Mouse (Mus musculus) limb, embryonic 14.5 days (tissue): ENCODE data around the gene Susd4. TPM values are rescaled to one million over a fixed set of nuclear protein-coding genes. Genes with fewer than 3 reads are reported as not detected.

Experiments
- ATAC-seq: fragments of 200-750 bp; cut with Nextera tagmentation; 2 replicates; pipeline ENCODE4 v1.8.0; 2017; ENCODE audit warnings: low read depth, moderate number of reproducible peaks, moderate TSS enrichment; ENCODE audit not compliant: low FRiP score
- DNase-seq: peaks from one replicate; pipeline ENCODE4 v3.0.0-alpha.2; 2015; ENCODE audit warnings: low spot score
- H3K27ac ChIP-seq: fragments of 300-500 bp; sonication (generic); replicated peaks from 2 replicates; pipeline ENCODE4 v1.5.1; 2014; ENCODE audit warnings: low read depth, mild to moderate bottlenecking, low read length, moderate library complexity, mixed read lengths
- H3K27me3 ChIP-seq: fragments of 300-500 bp; sonication (generic); 2 replicates; pipeline ENCODE4 v1.6.1; 2014; ENCODE audit warnings: low read length, mixed read lengths; ENCODE audit not compliant: control insufficient read depth, insufficient read depth
- H3K36me3 ChIP-seq: fragments of 300-500 bp; sonication (generic); 2 replicates; pipeline ENCODE4 v1.6.1; 2014; ENCODE audit warnings: mild to moderate bottlenecking, low read length, moderate library complexity, mixed read lengths; ENCODE audit not compliant: control insufficient read depth, insufficient read depth
- H3K4me1 ChIP-seq: fragments of 300-500 bp; sonication (generic); 2 replicates; pipeline ENCODE4 v1.6.1; 2014; ENCODE audit warnings: antibody characterized with exemption, low read length, mixed read lengths; ENCODE audit not compliant: control insufficient read depth, insufficient read depth
- H3K4me2 ChIP-seq: fragments of 300-500 bp; sonication (generic); replicated peaks from 2 replicates; pipeline ENCODE4 v1.6.1; 2014; ENCODE audit warnings: low read depth, mild to moderate bottlenecking, low read length, moderate library complexity; ENCODE audit not compliant: severe bottlenecking
- H3K4me3 ChIP-seq: fragments of 300-500 bp; sonication (generic); replicated peaks from 2 replicates; pipeline ENCODE4 v1.5.1; 2014; ENCODE audit warnings: low read length
- H3K9ac ChIP-seq: fragments of 300-500 bp; sonication (generic); 2 replicates; pipeline ENCODE4 v1.6.1; 2014; ENCODE audit warnings: mild to moderate bottlenecking, low read depth, low read length, moderate library complexity; ENCODE audit not compliant: severe bottlenecking
- H3K9me3 ChIP-seq: fragments of 300-500 bp; sonication (generic); 2 replicates; pipeline ENCODE4 v1.6.1; 2016; ENCODE audit warnings: low read length; ENCODE audit not compliant: control insufficient read depth
- POLR2A ChIP-seq: fragments of 200-500 bp; IDR thresholded peaks from 2 replicates; pipeline ENCODE4 v1.8.0; 2012; ENCODE audit warnings: inconsistent platforms, mild to moderate bottlenecking, moderate library complexity, borderline replicate concordance; ENCODE audit not compliant: insufficient read depth, insufficient read length; ENCODE audit errors: extremely low read depth
- WGBS: fragments of 180-500 bp; shearing (Covaris S2); extraction: QIAGEN DNeasy Blood & Tissue Kit; methylation state at CpG from one replicate; pipeline ENCODE4 v1.1.7; 2014; 5-methylcytosine and 5-hydroxymethylcytosine counted together
- polyA plus RNA-seq, 2 experiments: library from polyadenylated mRNA; depleted of rRNA in 1 of 2; stranded (reverse) in 1 of 2; unstranded in 1 of 2; fragments of >200 nt; fragmentation: Nextera tagmentation in 1 of 2; extraction: Ambion mirVana in 1 of 2; gene quantifications; 2 replicates each; pipeline versions ENCODE4 v1.2.1 to v1.2.3; 2012 to 2014

The Susd4 gene
- polyA plus RNA-seq, 2 experiments: 14.0 to 17.7 TPM

DNA sequence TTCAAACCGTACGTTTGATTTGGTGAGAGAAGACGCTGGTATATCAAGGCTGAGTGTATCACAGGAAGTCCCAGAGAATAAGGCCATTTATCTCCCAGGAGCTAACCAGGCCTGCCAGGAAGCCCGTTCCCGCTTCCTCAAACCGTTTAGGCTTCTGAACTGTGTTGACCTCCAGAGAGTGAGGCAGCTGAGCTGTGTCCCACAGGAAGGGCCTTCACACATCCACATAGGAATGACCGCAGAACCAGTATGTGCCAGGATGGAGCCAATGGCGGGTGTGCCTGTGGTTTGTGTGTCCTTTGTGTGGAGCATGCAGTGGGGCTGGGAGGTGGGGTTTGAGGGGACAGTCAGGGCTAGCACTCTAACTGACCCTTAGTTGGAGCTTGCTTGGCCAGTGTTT is 117.6 kb downstream of the Susd4 start:
- Histone ChIP-seq H3K9ac (no peak overlapping the region), H3K4me2 (no peak overlapping the region), H3K4me1 (0 out of 2 replicates have a peak, but pooled peaks cover 5% of the 10 kb centered on the region), H3K27ac (no peak overlapping the region), H3K9me3 (0 out of 2 replicates have a peak, but pooled peaks cover 5% of the 10 kb centered on the region), H3K4me3 (no peak overlapping the region), H3K36me3 (no peaks in the 10 kb centered on the region), H3K27me3 (no peaks in the 10 kb centered on the region)
- ATAC-seq: no peak
- no peak for DNase-seq
- no peak for TF ChIP-seq POLR2A
- 82% methylated on average over 8 of the region's 8 CpGs for WGBS

DNA sequence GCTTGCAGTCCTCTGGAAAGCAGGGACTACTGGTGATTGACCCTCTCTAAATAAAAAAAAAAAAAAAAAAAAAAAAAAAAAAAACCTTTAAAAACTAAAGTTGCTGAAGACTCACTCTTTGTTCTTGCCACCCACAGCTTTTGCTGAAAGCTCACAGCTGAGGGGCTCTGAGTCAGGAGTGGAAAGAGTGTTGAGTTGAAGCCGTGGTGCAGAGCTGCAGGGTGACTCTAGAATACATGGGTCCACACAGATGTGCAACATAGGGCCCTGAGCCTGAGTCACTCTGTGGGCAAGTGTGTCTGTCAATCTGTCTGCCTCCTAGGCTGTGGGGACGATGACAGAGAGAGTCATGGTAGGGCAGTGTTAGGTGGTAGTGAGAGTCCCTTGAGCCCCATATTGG is 119.0 kb downstream of the Susd4 start:
- no peak overlapping the region for H3K27ac ChIP-seq
- H3K4me3 ChIP-seq: no peak overlapping the region
- no peak for TF ChIP-seq POLR2A
- 68% methylated on average over 2 of the region's 2 CpGs for WGBS
- no peak for DNase-seq
- no peak for ATAC-seq
- no peaks in the 10 kb centered on the region for H3K27me3 ChIP-seq
- no peak overlapping the region for H3K4me2 ChIP-seq
- 0 out of 2 replicates have a peak, but pooled peaks cover 8% of the 10 kb centered on the region for H3K4me1 ChIP-seq
- H3K36me3 ChIP-seq: no peaks in the 10 kb centered on the region
- H3K9me3 ChIP-seq: 0 out of 2 replicates have a peak, but pooled peaks cover 5% of the 10 kb centered on the region
- H3K9ac ChIP-seq: no peak overlapping the region

DNA sequence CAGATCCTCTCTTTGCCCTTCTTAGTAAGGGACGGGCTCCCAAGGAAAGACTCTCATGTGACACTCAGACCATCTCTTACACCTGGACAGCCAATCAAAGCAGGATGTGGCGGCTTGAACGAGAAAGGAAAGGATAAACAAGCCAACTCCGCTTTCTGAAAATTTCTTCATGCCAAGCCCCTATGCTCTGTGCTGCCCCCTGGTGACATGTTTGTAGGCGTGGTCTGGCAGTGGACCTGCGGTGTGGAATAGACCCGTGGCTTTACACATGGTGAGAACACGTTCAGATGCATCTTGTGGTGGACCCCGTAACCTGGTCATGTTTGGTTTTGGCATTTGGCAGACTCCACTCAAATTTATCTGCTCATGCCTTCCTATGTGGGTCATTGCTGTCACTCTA is 132.0 kb downstream of the Susd4 start:
- no peak overlapping the region for H3K4me3 ChIP-seq
- no peaks in the 10 kb centered on the region for H3K9me3 ChIP-seq
- no peak overlapping the region for H3K4me2 ChIP-seq
- peak; percentile 31 for DNase-seq
- TF ChIP-seq POLR2A: no peak
- no peak overlapping the region for H3K9ac ChIP-seq
- H3K27ac ChIP-seq: no peak overlapping the region
- no peaks in the 10 kb centered on the region for H3K36me3 ChIP-seq
- no peaks in the 10 kb centered on the region for H3K4me1 ChIP-seq
- 60% methylated on average over 9 of the region's 9 CpGs for WGBS
- H3K27me3 ChIP-seq: no peaks in the 10 kb centered on the region
- no peak for ATAC-seq

DNA sequence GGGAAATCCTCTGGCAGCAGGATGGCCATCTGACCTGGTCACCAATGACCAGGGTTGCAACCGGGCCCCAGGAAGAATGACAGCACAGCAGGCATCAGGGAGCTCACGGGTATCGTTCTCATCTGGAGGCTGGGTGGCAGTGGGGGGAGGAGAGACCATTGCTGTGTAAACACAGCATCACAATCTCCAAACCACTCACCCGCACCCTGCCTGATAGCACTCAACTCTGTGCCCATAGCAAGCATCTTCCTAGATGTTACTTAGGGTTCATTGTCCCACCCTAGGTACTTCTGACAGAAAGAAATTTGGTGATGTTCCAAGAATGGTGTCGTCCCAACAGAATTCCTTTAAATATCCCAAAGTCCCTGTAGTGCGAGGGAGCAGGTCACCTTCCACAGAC is 133.4 kb downstream of the Susd4 start:
- 65% methylated on average over 6 of the region's 6 CpGs for WGBS
- Histone ChIP-seq H3K4me2 (no peak overlapping the region), H3K4me1 (no peaks in the 10 kb centered on the region), H3K27me3 (no peaks in the 10 kb centered on the region), H3K9me3 (no peaks in the 10 kb centered on the region), H3K27ac (no peak overlapping the region), H3K4me3 (no peak overlapping the region), H3K9ac (no peak overlapping the region), H3K36me3 (no peaks in the 10 kb centered on the region)
- ATAC-seq: no peak
- TF ChIP-seq POLR2A: no peak
- DNase-seq: no peak

DNA sequence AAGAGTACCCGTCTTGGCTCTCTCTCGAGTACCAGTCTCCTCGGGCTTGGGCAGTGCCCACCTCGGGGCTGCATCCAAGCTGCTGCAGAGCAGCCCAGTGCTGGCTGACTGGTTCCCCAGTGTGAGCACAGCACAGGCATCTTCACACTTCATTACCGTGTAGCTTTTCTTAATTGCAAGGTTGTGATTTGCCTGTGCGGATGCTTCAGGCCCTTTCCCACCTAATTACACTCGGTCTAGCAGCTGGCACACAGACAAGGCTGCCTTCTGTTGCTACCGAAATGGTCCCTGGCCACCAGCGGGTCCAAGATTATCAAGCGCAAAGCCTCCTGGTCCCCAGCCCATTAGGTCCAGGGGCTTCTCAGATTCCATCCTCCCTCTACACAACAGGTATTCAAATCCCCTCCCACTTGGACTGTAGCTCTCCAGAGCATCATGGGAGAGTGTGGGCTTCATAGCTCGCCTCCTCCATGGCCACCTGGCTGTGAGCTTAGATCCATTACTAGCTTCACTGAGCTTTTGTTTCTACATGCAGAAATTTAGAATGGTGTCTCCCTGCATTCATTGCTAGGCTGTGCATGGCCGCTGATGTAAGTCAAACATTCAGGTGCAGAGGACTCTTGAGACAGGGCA is 134.0 kb downstream of the Susd4 start:
- no peak overlapping the region for H3K4me3 ChIP-seq
- 58% methylated on average over 12 of the region's 12 CpGs for WGBS
- H3K36me3 ChIP-seq: no peaks in the 10 kb centered on the region
- TF ChIP-seq POLR2A: no peak
- H3K27me3 ChIP-seq: no peaks in the 10 kb centered on the region
- DNase-seq: no peak
- ATAC-seq: no peak
- no peak overlapping the region for H3K9ac ChIP-seq
- H3K4me2 ChIP-seq: no peak overlapping the region
- H3K27ac ChIP-seq: no peak overlapping the region
- no peaks in the 10 kb centered on the region for H3K9me3 ChIP-seq
- H3K4me1 ChIP-seq: no peaks in the 10 kb centered on the region
